Mouse (Mus musculus) liver, postnatal 0 days (tissue): ENCODE data around the gene Dennd4b.

Experiments
- CTCF ChIP-seq: sonication (generic); IDR thresholded peaks from 2 replicates; pipeline ENCODE4 v1.5.1; 2016; ENCODE audit warnings: antibody characterized with exemption, low read depth
- EP300 ChIP-seq: IDR thresholded peaks from 2 replicates; pipeline ENCODE4 v1.6.1; 2016; ENCODE audit warnings: antibody characterized with exemption, low read depth, mild to moderate bottlenecking

- TF ChIP-seq CTCF (no peak), EP300 (no peak)
Measured at GRCm38 (mm10) chr3:90265932-90266741, 1.2 kb downstream of the Dennd4b start.
